Comparison of ENCODE assay signal across 9 mouse cellular contexts in the genomic region with DNA sequence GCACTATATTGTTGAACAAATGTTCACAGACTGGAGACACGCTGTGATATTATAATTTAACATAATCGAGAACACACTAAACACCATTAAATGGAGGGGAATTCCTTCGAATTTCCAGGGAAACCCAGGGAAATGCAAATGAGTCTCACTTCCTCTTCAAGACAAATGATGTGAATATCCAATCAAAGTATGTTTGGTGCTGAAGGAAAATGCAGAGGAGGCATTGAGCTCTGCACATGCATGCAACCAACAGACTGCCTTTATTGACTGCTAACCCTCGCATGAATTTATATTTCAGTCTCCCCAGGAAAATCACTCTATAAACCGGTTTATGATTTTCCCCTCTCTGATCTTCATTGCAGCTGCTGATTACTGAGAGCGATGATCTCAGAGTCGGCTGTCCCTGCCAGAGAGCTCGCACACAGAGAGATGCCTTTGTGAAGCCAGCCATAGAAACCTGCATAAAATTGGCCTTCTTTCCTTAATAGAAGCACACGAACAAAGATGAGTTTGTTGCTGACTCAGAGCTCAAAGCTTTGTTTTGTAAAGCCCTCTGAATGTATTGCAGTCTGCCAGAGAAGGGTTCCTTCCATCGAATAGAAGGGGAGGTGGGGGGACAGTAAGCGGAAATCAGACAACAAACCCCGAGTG.
DNase-seq lines count a peak whose midpoint lies in the region; ATAC-seq and TF ChIP-seq lines count a peak whose summit lies in the region.
"Had no signal": no experiment of that assay in that cellular context is flagged by ENCODE, and none has a peak within 500 bp of the region (broad histone marks: within the 10 kb centered on the region; RNA-seq: fewer than 3 reads in every experiment).

No protein-coding gene starts in this region.

- no peaks in the 10 kb centered on the region for H3K36me3 ChIP-seq in CH12.LX (replicated peaks in 1 of 2; ENCODE audit: control insufficient read depth in 1 of 2, insufficient read depth in 1 of 2, low read length in 1 of 2)
- H3K36me3 ChIP-seq in hindbrain, embryonic 11.5 days (ENCODE audit: control insufficient read depth, insufficient read depth, low read length) = no peaks in the 10 kb centered on the region
- no peaks in the 10 kb centered on the region for H3K36me3 ChIP-seq in midbrain, embryonic 10.5 days
- H3K36me3 ChIP-seq in kidney, adult 2 months (ENCODE audit: control insufficient read depth, insufficient read depth, low read length) = no peaks in the 10 kb centered on the region
- H3K36me3 ChIP-seq: liver, embryonic 15.5 days had no signal

- peak overlapping the region in 1 of 3 experiments; percentile 7 for H3K4me3 ChIP-seq in CH12.LX (replicated peaks in 1 of 3; ENCODE audit: low read depth in 2 of 3, low read length in 2 of 3, poor library complexity in 1 of 3)
- H3K4me3 ChIP-seq in hindbrain, embryonic 11.5 days (ENCODE audit: low read depth, low read length) = no peak overlapping the region
- peak overlapping the region; percentile 39 for H3K4me3 ChIP-seq in midbrain, embryonic 10.5 days
- no peak overlapping the region for H3K4me3 ChIP-seq in kidney, adult 2 months (ENCODE audit: insufficient read depth, low read depth, low read length)
- H3K4me3 ChIP-seq: liver, embryonic 15.5 days had no signal

- TF ChIP-seq EP300 in CH12.LX (IDR thresholded peaks at IDR 0.05; ENCODE audit: low read length) = peak; percentile 85

- ATAC-seq in hindbrain, embryonic 11.5 days (ENCODE audit: low FRiP score) = peak; percentile 90

- peak overlapping the region; percentile 87 for H3K4me2 ChIP-seq in CH12.LX (ENCODE audit: insufficient read depth, low read depth, poor library complexity, severe bottlenecking)
- peak overlapping the region; percentile 27 for H3K4me2 ChIP-seq in hindbrain, embryonic 11.5 days (replicated peaks; ENCODE audit: low read depth, low read length)
- H3K4me2 ChIP-seq: liver, embryonic 15.5 days had no signal

- peaks cover 10 to 42% of the 10 kb centered on the region in 2 experiments for H3K4me1 ChIP-seq in CH12.LX (ENCODE audit: control insufficient read depth in 1 of 2, insufficient read depth in 2 of 2)
- peaks cover 2% of the 10 kb centered on the region; the same call in 1 of the 2 replicates for H3K4me1 ChIP-seq in hindbrain, embryonic 11.5 days (replicated peaks; ENCODE audit: control insufficient read depth, insufficient read depth, low read length)
- H3K4me1 ChIP-seq in midbrain, embryonic 10.5 days = peaks cover 39% of the 10 kb centered on the region
- no peaks in the 10 kb centered on the region for H3K4me1 ChIP-seq in kidney, adult 2 months (ENCODE audit: control insufficient read depth, insufficient read depth, low read length)
- H3K4me1 ChIP-seq: liver, embryonic 15.5 days had no signal

- TF ChIP-seq CTCF in CH12.LX (conservative IDR thresholded peaks at IDR 0.05 in 1 of 2, IDR thresholded peaks at IDR 0.05 in 1 of 2; ENCODE audit: low read depth in 2 of 2, low read length in 2 of 2) = no peak
- no peak for TF ChIP-seq CTCF in kidney, adult 2 months (conservative IDR thresholded peaks at IDR 0.05; ENCODE audit: insufficient read depth, insufficient read length, low read depth, low read length)

- no peak overlapping the region for H3K9ac ChIP-seq in CH12.LX (ENCODE audit: insufficient read depth, low read depth)
- 0 out of 2 replicates have a peak overlapping the region, but pooled peaks have one; percentile 42 for H3K9ac ChIP-seq in hindbrain, embryonic 11.5 days (ENCODE audit: low read depth, low read length)
- H3K9ac ChIP-seq: liver, embryonic 15.5 days had no signal

- no peak for TF ChIP-seq POLR2A in CH12.LX (IDR thresholded peaks at IDR 0.05; ENCODE audit: low read depth, low read length)
- no peak for TF ChIP-seq POLR2A in kidney, adult 2 months (IDR thresholded peaks at IDR 0.05; ENCODE audit: low read depth, low read length)

- H3K27ac ChIP-seq in CH12.LX (ENCODE audit: insufficient read depth, low read depth) = no peak overlapping the region
- H3K27ac ChIP-seq in hindbrain, embryonic 11.5 days (ENCODE audit: low read depth, low read length) = peak overlapping the region; percentile 70
- H3K27ac ChIP-seq in midbrain, embryonic 10.5 days (replicated peaks) = peak overlapping the region; percentile 90
- H3K27ac ChIP-seq in kidney, adult 2 months (ENCODE audit: insufficient read depth, low read depth, low read length) = no peak overlapping the region
- H3K27ac ChIP-seq: liver, embryonic 15.5 days had no signal

- in situ Hi-C loops in CH12.LX (cut with MboI; ENCODE audit: low pct_ligation_motif_present, low pct_unique_long_range_greater_than_20kb, low sequenced_read_pairs) = no loop called here

- WGBS in hindbrain, embryonic 11.5 days = 22% methylated on average over 12 of the region's 12 CpGs
- WGBS in midbrain, embryonic 10.5 days = 20% methylated on average over 12 of the region's 12 CpGs
- 57% methylated on average over 12 of the region's 12 CpGs for WGBS in kidney, adult 2 months

- no peak for TF ChIP-seq RAD21 in CH12.LX (IDR thresholded peaks at IDR 0.05; ENCODE audit: low read depth, low read length)

- dilution Hi-C loops in CH12.LX (cut with MboI; ENCODE audit: extremely low pct_ligation_motif_present, extremely low pct_unique_long_range_greater_than_20kb, low sequenced_read_pairs) = no loop called here

- H3K27me3 ChIP-seq in CH12.LX (replicated peaks) = no peaks in the 10 kb centered on the region
- H3K27me3 ChIP-seq in hindbrain, embryonic 11.5 days (ENCODE audit: control insufficient read depth, insufficient read depth, low read length) = no peaks in the 10 kb centered on the region
- no peaks in the 10 kb centered on the region for H3K27me3 ChIP-seq in midbrain, embryonic 10.5 days (ENCODE audit: low read depth, poor library complexity, severe bottlenecking)
- no peaks in the 10 kb centered on the region for H3K27me3 ChIP-seq in kidney, adult 2 months (replicated peaks; ENCODE audit: control insufficient read depth, insufficient read depth, low read length)
- H3K27me3 ChIP-seq: liver, embryonic 15.5 days had no signal

- no peaks in the 10 kb centered on the region for H3K79me2 ChIP-seq in CH12.LX (replicated peaks; ENCODE audit: control insufficient read depth, extremely low read depth, insufficient read depth, poor library complexity, severe bottlenecking)

- DNase-seq in CH12.LX (ENCODE audit: extremely low read depth) = peak; percentile 67
- DNase-seq in cerebellum, postnatal 25 days = peak; percentile 18 to 23
- DNase-seq in hindbrain, embryonic 11.5 days (ENCODE audit: low spot score) = peak; percentile 65
- DNase-seq in midbrain, embryonic 10.5 days (ENCODE audit: low spot score) = peak; percentile 64
- DNase-seq in telencephalon, adult 2 months (ENCODE audit: low read depth, low spot score) = peak; percentile 73
- no peak for DNase-seq in lung, postnatal 25 days (ENCODE audit: low spot score)
- DNase-seq in adrenal gland, postnatal 4 days (ENCODE audit: low spot score in 2 of 2) = no peak
- no peak for DNase-seq in kidney, adult 2 months

- no peaks in the 10 kb centered on the region for H3K9me3 ChIP-seq in CH12.LX (replicated peaks; ENCODE audit: low read length)
- no peaks in the 10 kb centered on the region for H3K9me3 ChIP-seq in hindbrain, embryonic 11.5 days (ENCODE audit: control insufficient read depth, low read length)
- H3K9me3 ChIP-seq in midbrain, embryonic 10.5 days (replicated peaks) = no peaks in the 10 kb centered on the region
- H3K9me3 ChIP-seq: liver, embryonic 15.5 days had no signal

TF ChIP-seq in CH12.LX, 34 proteins besides CTCF, POLR2A, EP300 and RAD21:
- peak; percentile 49; the same call in 1 of the 2 replicates for TF ChIP-seq TCF12 (IDR thresholded peaks at IDR 0.05; ENCODE audit: low read depth, low read length)
- no peak for TF ChIP-seq HCFC1 (IDR thresholded peaks at IDR 0.05; ENCODE audit: low read depth, low read length)
- TF ChIP-seq CHD2 (IDR thresholded peaks at IDR 0.05; ENCODE audit: low read length) = peak; percentile 61
- no peak for TF ChIP-seq ELF1 (IDR thresholded peaks at IDR 0.05; ENCODE audit: low read depth, low read length)
- TF ChIP-seq MAX (IDR thresholded peaks at IDR 0.05; ENCODE audit: low read length) = no peak; the same call in none of the 2 replicates
- TF ChIP-seq IRF4 (IDR thresholded peaks at IDR 0.05; ENCODE audit: low read depth, low read length) = peak; percentile 78
- TF ChIP-seq ZMIZ1 (IDR thresholded peaks at IDR 0.05; ENCODE audit: low read depth, low read length) = no peak
- TF ChIP-seq SMC3 (IDR thresholded peaks at IDR 0.05; ENCODE audit: low read depth, low read length) = no peak
- no peak for TF ChIP-seq GABPA (IDR thresholded peaks at IDR 0.05; ENCODE audit: insufficient replicate concordance, low read depth, low read length)
- TF ChIP-seq BHLHE40 (IDR thresholded peaks at IDR 0.05; ENCODE audit: low read depth, low read length) = peak; percentile 65
- TF ChIP-seq ETS1 (conservative IDR thresholded peaks at IDR 0.05; ENCODE audit: low read depth, low read length) = peak; percentile 65
- no peak for TF ChIP-seq MAZ (IDR thresholded peaks at IDR 0.05; ENCODE audit: low read depth, low read length)
- no peak for TF ChIP-seq KAT2A (IDR thresholded peaks at IDR 0.05; ENCODE audit: insufficient replicate concordance, low read length)
- TF ChIP-seq SIN3A (IDR thresholded peaks at IDR 0.05; ENCODE audit: low read length) = 0 out of 2 replicates have a peak, but pooled peaks have one; percentile 1
- 0 out of 2 replicates have a peak, but pooled peaks have one; percentile 54 for TF ChIP-seq MAFK (IDR thresholded peaks at IDR 0.05; ENCODE audit: insufficient replicate concordance, low read length)
- TF ChIP-seq USF1 (IDR thresholded peaks at IDR 0.05; ENCODE audit: low read depth, low read length) = no peak
- no peak for TF ChIP-seq ZKSCAN1 (IDR thresholded peaks at IDR 0.05; ENCODE audit: borderline replicate concordance, low read depth, low read length)
TF ChIP-seq in CH12.LX: peak in this region for 7.

Comparison
In these comparisons a context has a peak if more than half of its experiments do, and no peak if none do; other contexts are left out.
1. DNase-seq: peak in CH12.LX (single experiment), cerebellum, postnatal 25 days (2 of 2), hindbrain, embryonic 11.5 days (single experiment), midbrain, embryonic 10.5 days (single experiment) and telencephalon, adult 2 months (single experiment); none in lung, postnatal 25 days (single experiment), adrenal gland, postnatal 4 days (0 of 2) and kidney, adult 2 months (single experiment).
2. H3K27ac ChIP-seq: peak in hindbrain, embryonic 11.5 days (single experiment) and midbrain, embryonic 10.5 days (single experiment); none in CH12.LX (single experiment) and kidney, adult 2 months (single experiment).